Mouse (Mus musculus): ENCODE data around the gene Cyp4f13. TPM values are rescaled to one million over a fixed set of nuclear protein-coding genes. Genes with fewer than 3 reads are reported as not detected.

Cyp4f13 gene
- total and polyA plus RNA-seq, 3 experiments: 11.9 to 18.6 (median 18.5) TPM

GRCm38 (mm10) chr17:32877471-32878171, 69.6 kb downstream of the Cyp4f13 start:
- H3K4me1 ChIP-seq (ENCODE audit: control insufficient read depth in 1 of 2, insufficient read depth in 2 of 2): no peaks in the 10 kb centered on the region
- TF ChIP-seq ELF1 (IDR thresholded peaks at IDR 0.05; ENCODE audit: low read depth, low read length) (no peak), JUND (conservative IDR thresholded peaks at IDR 0.05; ENCODE audit: low read depth, low read length) (no peak), ETS1 (conservative IDR thresholded peaks at IDR 0.05; ENCODE audit: low read depth, low read length) (no peak), POLR2A (IDR thresholded peaks at IDR 0.05; ENCODE audit: low read depth, low read length) (no peak), NRF1 (IDR thresholded peaks at IDR 0.05; ENCODE audit: low read depth, low read length) (no peak), RCOR1 (conservative IDR thresholded peaks at IDR 0.05; ENCODE audit: low read depth, low read length) (no peak), MXI1 (IDR thresholded peaks at IDR 0.05; ENCODE audit: low read depth, low read length) (no peak), CHD1 (IDR thresholded peaks at IDR 0.05; ENCODE audit: low read depth, low read length) (no peak), SMC3 (IDR thresholded peaks at IDR 0.05; ENCODE audit: low read depth, low read length) (no peak), E2F4 (IDR thresholded peaks at IDR 0.05; ENCODE audit: insufficient replicate concordance, low read depth, low read length) (no peak), TCF12 (IDR thresholded peaks at IDR 0.05; ENCODE audit: low read depth, low read length) (no peak)
- H3K27ac ChIP-seq (ENCODE audit: insufficient read depth, low read depth): no peak overlapping the region
- in situ Hi-C loops (cut with MboI; ENCODE audit: low pct_ligation_motif_present, low pct_unique_long_range_greater_than_20kb, low sequenced_read_pairs): no loop called here
- H3K4me2 ChIP-seq (ENCODE audit: insufficient read depth, low read depth, poor library complexity, severe bottlenecking): no peak overlapping the region
- H3K36me3 ChIP-seq (replicated peaks in 1 of 2; ENCODE audit: control insufficient read depth in 1 of 2, insufficient read depth in 1 of 2, low read length in 1 of 2): peaks cover 8 to 37% of the 10 kb centered on the region in 2 experiments
- H3K9ac ChIP-seq (ENCODE audit: insufficient read depth, low read depth): no peak overlapping the region
- no peak overlapping the region for H3K4me3 ChIP-seq (replicated peaks in 1 of 3; ENCODE audit: low read depth in 2 of 3, low read length in 2 of 3, poor library complexity in 1 of 3)
- no peak for DNase-seq (ENCODE audit: extremely low read depth)
- peaks cover 3% of the 10 kb centered on the region for H3K9me3 ChIP-seq (replicated peaks; ENCODE audit: low read length)
- dilution Hi-C loops (cut with MboI; ENCODE audit: extremely low pct_ligation_motif_present, extremely low pct_unique_long_range_greater_than_20kb, low sequenced_read_pairs): no loop called here
- H3K27me3 ChIP-seq (replicated peaks): no peaks in the 10 kb centered on the region
- no peaks in the 10 kb centered on the region for H3K79me2 ChIP-seq (replicated peaks; ENCODE audit: control insufficient read depth, extremely low read depth, insufficient read depth, poor library complexity, severe bottlenecking)

Other genes starting within 250 kb of the Cyp4f13 start
- 9.8 and 11.3 TPM in 2 replicates for gene Zfp871, start 159.1 kb downstream of the Cyp4f13 start, total RNA-seq (2012; rRNA removed)
- gene Zfp871, start 159.1 kb downstream of the Cyp4f13 start, total RNA-seq (2014; rRNA removed): 9.0 and 9.3 TPM in 2 replicates
- 10.6 and 13.4 TPM in 2 replicates for gene Zfp871, start 159.1 kb downstream of the Cyp4f13 start, polyA plus RNA-seq (2012; ENCODE audit: insufficient read length, low read depth)
- 1.1 and 1.7 TPM in 2 replicates for gene Zfp811, start 137.5 kb downstream of the Cyp4f13 start, total RNA-seq (2012; rRNA removed)
- gene Zfp811, start 137.5 kb downstream of the Cyp4f13 start, total RNA-seq (2014; rRNA removed): 5.0 and 6.6 TPM in 2 replicates
- 3.4 and 4.1 TPM in 2 replicates for gene Zfp811, start 137.5 kb downstream of the Cyp4f13 start, polyA plus RNA-seq (2012; ENCODE audit: insufficient read length, low read depth)
- gene Zfp799, start 117.1 kb downstream of the Cyp4f13 start, total RNA-seq (2012; rRNA removed): 4.7 and 6.2 TPM in 2 replicates
- gene Zfp799, start 117.1 kb downstream of the Cyp4f13 start, total RNA-seq (2014; rRNA removed): 6.5 and 9.0 TPM in 2 replicates
- 9.4 and 9.5 TPM in 2 replicates for gene Zfp799, start 117.1 kb downstream of the Cyp4f13 start, polyA plus RNA-seq (2012; ENCODE audit: insufficient read length, low read depth)
- gene Zfp870, start 55.8 kb downstream of the Cyp4f13 start, total RNA-seq (2012; rRNA removed): 3.4 and 3.5 TPM in 2 replicates
- 5.8 and 6.4 TPM in 2 replicates for gene Zfp870, start 55.8 kb downstream of the Cyp4f13 start, total RNA-seq (2014; rRNA removed)
- 8.6 and 10.4 TPM in 2 replicates for gene Zfp870, start 55.8 kb downstream of the Cyp4f13 start, polyA plus RNA-seq (2012; ENCODE audit: insufficient read length, low read depth)
- not detected in 2 replicates for gene Cyp4f14, start 30.1 kb downstream of the Cyp4f13 start, total RNA-seq (2012; rRNA removed)
- gene Cyp4f14, start 30.1 kb downstream of the Cyp4f13 start, total RNA-seq (2014; rRNA removed): not detected in 2 replicates
- not detected in 2 replicates for gene Cyp4f14, start 30.1 kb downstream of the Cyp4f13 start, polyA plus RNA-seq (2012; ENCODE audit: insufficient read length, low read depth)
- gene Zfp472, start 18.4 kb upstream of the Cyp4f13 start, total RNA-seq (2012; rRNA removed): 9.7 and 12.9 TPM in 2 replicates
- 27.8 and 31.5 TPM in 2 replicates for gene Zfp472, start 18.4 kb upstream of the Cyp4f13 start, total RNA-seq (2014; rRNA removed)
- 12.4 and 13.6 TPM in 2 replicates for gene Zfp472, start 18.4 kb upstream of the Cyp4f13 start, polyA plus RNA-seq (2012; ENCODE audit: insufficient read length, low read depth)
- gene Zfp952, start 45.7 kb upstream of the Cyp4f13 start, total RNA-seq (2012; rRNA removed): 4.2 and 4.5 TPM in 2 replicates
- 5.7 TPM in 2 replicates for gene Zfp952, start 45.7 kb upstream of the Cyp4f13 start, total RNA-seq (2014; rRNA removed)
- 4.3 and 5.5 TPM in 2 replicates for gene Zfp952, start 45.7 kb upstream of the Cyp4f13 start, polyA plus RNA-seq (2012; ENCODE audit: insufficient read length, low read depth)
- gene Zfp763, start 86.0 kb upstream of the Cyp4f13 start, total RNA-seq (2012; rRNA removed): 3.1 and 3.2 TPM in 2 replicates
- 5.7 and 6.0 TPM in 2 replicates for gene Zfp763, start 86.0 kb upstream of the Cyp4f13 start, total RNA-seq (2014; rRNA removed)
- gene Zfp763, start 86.0 kb upstream of the Cyp4f13 start, polyA plus RNA-seq (2012; ENCODE audit: insufficient read length, low read depth): 2.9 and 3.7 TPM in 2 replicates
- gene 4921501E09Rik, start 120.7 kb upstream of the Cyp4f13 start, total RNA-seq (2012; rRNA removed): not detected in 2 replicates
- gene 4921501E09Rik, start 120.7 kb upstream of the Cyp4f13 start, total RNA-seq (2014; rRNA removed): not detected in 2 replicates
- gene 4921501E09Rik, start 120.7 kb upstream of the Cyp4f13 start, polyA plus RNA-seq (2012; ENCODE audit: insufficient read length, low read depth): not detected in 2 replicates
- gene Zfp563, start 141.9 kb upstream of the Cyp4f13 start, total RNA-seq (2012; rRNA removed): 3.5 and 4.1 TPM in 2 replicates
- 4.1 and 4.5 TPM in 2 replicates for gene Zfp563, start 141.9 kb upstream of the Cyp4f13 start, total RNA-seq (2014; rRNA removed)
- 1.9 and 3.7 TPM in 2 replicates for gene Zfp563, start 141.9 kb upstream of the Cyp4f13 start, polyA plus RNA-seq (2012; ENCODE audit: insufficient read length, low read depth)
- gene Morc2b, start 192.3 kb upstream of the Cyp4f13 start, total RNA-seq (2012; rRNA removed): not detected in 2 replicates
- not detected in 2 replicates for gene Morc2b, start 192.3 kb upstream of the Cyp4f13 start, total RNA-seq (2014; rRNA removed)
- gene Morc2b, start 192.3 kb upstream of the Cyp4f13 start, polyA plus RNA-seq (2012; ENCODE audit: insufficient read length, low read depth): not detected in 2 replicates
- gene Olfr55, start 221.0 kb upstream of the Cyp4f13 start, total RNA-seq (2012; rRNA removed): not detected in 2 replicates
- gene Olfr55, start 221.0 kb upstream of the Cyp4f13 start, total RNA-seq (2014; rRNA removed): not detected in 2 replicates
- gene Olfr55, start 221.0 kb upstream of the Cyp4f13 start, polyA plus RNA-seq (2012; ENCODE audit: insufficient read length, low read depth): not detected in 2 replicates
- not detected in 2 replicates for gene Olfr239, start 243.9 kb upstream of the Cyp4f13 start, total RNA-seq (2012; rRNA removed)
- not detected in 2 replicates for gene Olfr239, start 243.9 kb upstream of the Cyp4f13 start, total RNA-seq (2014; rRNA removed)
- not detected in 2 replicates for gene Olfr239, start 243.9 kb upstream of the Cyp4f13 start, polyA plus RNA-seq (2012; ENCODE audit: insufficient read length, low read depth)

All from CH12.LX (cell line).